Mouse (Mus musculus) ovary, postnatal 14 days (tissue): ENCODE results near the gene Olfr1251.
"Not testable (repeated sequence)": the region's sequence is repeated elsewhere in the genome, so short reads cannot be mapped to it uniquely, and the experiment has no call there.

Source experiments
- DNase-seq: peaks from one replicate; pipeline ENCODE4 v3.0.0; 2022; ENCODE audit warnings: low spot score

Gene Olfr1251

DNA sequence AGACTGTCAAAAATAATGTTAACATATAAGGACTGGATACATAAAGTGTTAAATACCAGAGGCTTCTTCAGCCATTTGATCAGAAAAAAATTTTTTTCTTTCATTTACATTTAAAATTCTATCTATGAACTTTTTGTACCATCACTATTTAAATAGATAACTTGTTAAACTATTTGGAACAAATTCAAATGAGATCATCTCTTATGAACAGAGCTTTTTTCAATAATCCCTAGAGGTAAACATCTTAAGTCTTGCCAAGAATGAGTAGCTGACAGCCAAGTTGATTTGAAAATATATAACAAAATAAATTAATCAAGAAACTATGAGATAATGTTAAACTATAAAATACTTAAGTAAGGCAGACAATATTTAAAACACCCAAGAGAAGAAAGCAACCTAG lies at the start of gene Olfr1251:
TSS of gene Olfr1251 (minus strand) at position 101 of the 400 bp plus-strand sequence.
- no peak for DNase-seq

- DNase-seq: no peak
Observed at GRCm38 (mm10) chr2:89691980-89692379, 20.2 kb upstream of the Olfr1251 start.

GRCm38 (mm10) chr2:89661367-89661766 lies 10.4 kb downstream of the Olfr1251 start, which contains the start of gene Olfr1250:
Gene Olfr1250 (minus strand): TSS chr2:89661467.
- no peak for DNase-seq

DNA sequence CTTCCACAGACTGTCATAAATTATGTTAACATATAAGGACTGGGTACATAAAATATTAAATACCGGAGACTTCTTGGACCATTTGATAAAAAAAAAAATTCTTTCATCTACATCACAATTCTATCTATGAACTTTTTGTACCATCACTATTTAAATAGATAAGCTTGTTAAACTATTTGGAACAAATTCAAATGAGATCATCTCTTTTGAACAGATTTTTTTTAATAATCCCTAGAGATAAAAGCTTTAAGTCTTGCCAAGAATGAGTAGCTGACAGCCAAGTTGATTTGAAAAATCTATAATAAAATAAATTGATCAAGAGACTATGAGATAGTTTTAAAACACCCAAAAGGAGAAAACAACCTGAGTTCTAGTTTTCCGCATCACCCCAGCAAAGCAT lies 36.9 kb downstream of the Olfr1251 start, which contains the start of gene Olfr1249:
TSS of gene Olfr1249 (minus strand) at position 101 of the 400 bp plus-strand sequence.
- no peak for DNase-seq

DNA sequence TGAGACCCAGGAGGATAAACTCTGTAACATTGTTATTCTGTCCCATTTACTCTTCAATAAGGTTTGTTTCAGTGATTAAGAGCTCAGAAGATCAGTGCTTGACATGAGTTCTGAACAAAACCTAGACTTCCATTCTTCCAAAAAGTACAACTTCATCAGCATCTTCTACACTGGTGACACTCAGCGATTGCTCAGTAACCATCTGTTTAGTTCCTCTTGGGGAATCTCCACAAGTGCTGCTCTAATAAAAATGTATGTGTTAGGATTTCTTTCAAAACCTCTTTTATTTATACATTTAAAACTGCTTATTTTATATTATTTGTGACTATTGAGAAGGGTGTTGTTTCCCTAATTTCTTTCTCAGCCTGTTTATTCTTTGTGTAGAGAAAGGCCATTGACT lies 53.6 kb downstream of the Olfr1251 start, which contains the start of gene Olfr1248:
TSS of gene Olfr1248 (minus strand) at position 101 of the 400 bp plus-strand sequence.
- not testable (repeated sequence) for DNase-seq
